Mouse (Mus musculus): ENCODE results near the gene Spg11. TPM values are rescaled to one million over a fixed set of nuclear protein-coding genes. Genes with fewer than 3 reads are reported as not detected.
A peak's percentile ranks its signal among the peaks of the same experiment; 100 is the strongest.

Gene Spg11
- polyA plus RNA-seq, 1 experiment from 2014 or later = 11.3 TPM

GRCm38 (mm10) chr2:122066241-122066640 lies 51.9 kb downstream of the Spg11 start:
- H3K36me3 ChIP-seq (ENCODE audit: control insufficient read depth, insufficient read depth, low read length) = peaks cover 34% of the 10 kb centered on the region
- no peak overlapping the region for H3K27ac ChIP-seq (ENCODE audit: low read depth)
- H3K9me3 ChIP-seq (ENCODE audit: control insufficient read depth, low read length) = no peaks in the 10 kb centered on the region
- ATAC-seq (replicated peaks; ENCODE audit: low FRiP score, low TSS enrichment, low read depth) (no peak), DNase-seq (ENCODE audit: low spot score) (no peak)
- H3K4me1 ChIP-seq (replicated peaks; ENCODE audit: control insufficient read depth, insufficient read depth, low read length) = no peaks in the 10 kb centered on the region
- 70% methylated on average over 8 of the region's 8 CpGs for WGBS
- H3K4me2 ChIP-seq (ENCODE audit: low read length) = no peak overlapping the region
- no peaks in the 10 kb centered on the region for H3K27me3 ChIP-seq (replicated peaks; ENCODE audit: control insufficient read depth, insufficient read depth, low read length)
- no peak overlapping the region for H3K9ac ChIP-seq (ENCODE audit: low read length)
- no peak overlapping the region for H3K4me3 ChIP-seq (ENCODE audit: low read depth, low read length)

- no peaks in the 10 kb centered on the region for H3K27me3 ChIP-seq (replicated peaks; ENCODE audit: control insufficient read depth, insufficient read depth, low read length)
- H3K4me3 ChIP-seq (ENCODE audit: low read depth, low read length) = no peak overlapping the region
- H3K4me2 ChIP-seq (ENCODE audit: low read length) = no peak overlapping the region
- H3K9ac ChIP-seq (ENCODE audit: low read length) = no peak overlapping the region
- H3K36me3 ChIP-seq (ENCODE audit: control insufficient read depth, insufficient read depth, low read length) = peaks cover 27% of the 10 kb centered on the region
- DNase-seq (ENCODE audit: low spot score) (no peak), ATAC-seq (replicated peaks; ENCODE audit: low FRiP score, low TSS enrichment, low read depth) (no peak)
- H3K27ac ChIP-seq (ENCODE audit: low read depth) = no peak overlapping the region
- H3K4me1 ChIP-seq (replicated peaks; ENCODE audit: control insufficient read depth, insufficient read depth, low read length) = no peaks in the 10 kb centered on the region
- H3K9me3 ChIP-seq (ENCODE audit: control insufficient read depth, low read length) = no peaks in the 10 kb centered on the region
- WGBS = 58% methylated on average over 14 of the region's 14 CpGs
Measured at GRCm38 (mm10) chr2:122065200-122065969, 52.8 kb downstream of the Spg11 start.

GRCm38 (mm10) chr2:122059365-122060115 lies 58.6 kb downstream of the Spg11 start:
- Histone ChIP-seq H3K27ac (ENCODE audit: low read depth) (no peak overlapping the region), H3K9ac (ENCODE audit: low read length) (no peak overlapping the region), H3K27me3 (replicated peaks; ENCODE audit: control insufficient read depth, insufficient read depth, low read length) (no peaks in the 10 kb centered on the region), H3K4me1 (replicated peaks; ENCODE audit: control insufficient read depth, insufficient read depth, low read length) (no peaks in the 10 kb centered on the region), H3K4me2 (ENCODE audit: low read length) (no peak overlapping the region), H3K9me3 (ENCODE audit: control insufficient read depth, low read length) (no peaks in the 10 kb centered on the region), H3K4me3 (ENCODE audit: low read depth, low read length) (no peak overlapping the region), H3K36me3 (ENCODE audit: control insufficient read depth, insufficient read depth, low read length) (peaks cover 37% of the 10 kb centered on the region)
- 90% methylated on average over 11 of the region's 11 CpGs for WGBS
- ATAC-seq (replicated peaks; ENCODE audit: low FRiP score, low TSS enrichment, low read depth) (no peak), DNase-seq (ENCODE audit: low spot score) (no peak)

- Histone ChIP-seq H3K36me3 (ENCODE audit: control insufficient read depth, insufficient read depth, low read length) (peaks cover 52% of the 10 kb centered on the region), H3K4me2 (ENCODE audit: low read length) (no peak overlapping the region)
- DNase-seq (ENCODE audit: low spot score) = no peak
Measured at GRCm38 (mm10) chr2:122043926-122044325, 74.3 kb downstream of the Spg11 start.

GRCm38 (mm10) chr2:122036064-122036463 lies 82.1 kb downstream of the Spg11 start:
- Histone ChIP-seq H3K4me2 (ENCODE audit: low read length) (no peak overlapping the region), H3K9me3 (ENCODE audit: control insufficient read depth, low read length) (no peaks in the 10 kb centered on the region), H3K4me1 (replicated peaks; ENCODE audit: control insufficient read depth, insufficient read depth, low read length) (no peaks in the 10 kb centered on the region), H3K4me3 (ENCODE audit: low read depth, low read length) (no peak overlapping the region), H3K9ac (ENCODE audit: low read length) (no peak overlapping the region), H3K27ac (ENCODE audit: low read depth) (no peak overlapping the region), H3K27me3 (replicated peaks; ENCODE audit: control insufficient read depth, insufficient read depth, low read length) (no peaks in the 10 kb centered on the region), H3K36me3 (ENCODE audit: control insufficient read depth, insufficient read depth, low read length) (peaks cover 30% of the 10 kb centered on the region)
- DNase-seq (ENCODE audit: low spot score) = no peak
- no peak for ATAC-seq (replicated peaks; ENCODE audit: low FRiP score, low TSS enrichment, low read depth)
- WGBS = 93% methylated on average over 3 of the region's 3 CpGs

More at GRCm38 (mm10) chr2:122043926-122044325, 74.3 kb downstream of the Spg11 start:
- no peaks in the 10 kb centered on the region for H3K27me3 ChIP-seq (replicated peaks; ENCODE audit: control insufficient read depth, insufficient read depth, low read length)
- H3K4me3 ChIP-seq (ENCODE audit: low read depth, low read length) = no peak overlapping the region
- no peaks in the 10 kb centered on the region for H3K4me1 ChIP-seq (replicated peaks; ENCODE audit: control insufficient read depth, insufficient read depth, low read length)
- no peak overlapping the region for H3K27ac ChIP-seq (ENCODE audit: low read depth)
- ATAC-seq (replicated peaks; ENCODE audit: low FRiP score, low TSS enrichment, low read depth) = no peak
- no peaks in the 10 kb centered on the region for H3K9me3 ChIP-seq (ENCODE audit: control insufficient read depth, low read length)
- H3K9ac ChIP-seq (ENCODE audit: low read length) = no peak overlapping the region

GRCm38 (mm10) chr2:122031970-122032369 lies 86.2 kb downstream of the Spg11 start:
- 87% methylated on average over 5 of the region's 6 CpGs for WGBS
- ATAC-seq (replicated peaks; ENCODE audit: low FRiP score, low TSS enrichment, low read depth) = no peak
- no peak overlapping the region for H3K27ac ChIP-seq (ENCODE audit: low read depth)

GRCm38 (mm10) chr2:122028756-122029700 lies 89.2 kb downstream of the Spg11 start:
- ATAC-seq (replicated peaks; ENCODE audit: low FRiP score, low TSS enrichment, low read depth) (peak; percentile 65), DNase-seq (ENCODE audit: low spot score) (peak; percentile 79)
- under 1% methylated on average over 68 of the region's 71 CpGs for WGBS
- peaks cover 13% of the 10 kb centered on the region for H3K36me3 ChIP-seq (ENCODE audit: control insufficient read depth, insufficient read depth, low read length)
- H3K4me3 ChIP-seq (ENCODE audit: low read depth, low read length) = peak overlapping the region; percentile 85
- H3K4me2 ChIP-seq (ENCODE audit: low read length) = peak overlapping the region; percentile 58
- peaks cover 9% of the 10 kb centered on the region; the same call in 1 of the 2 replicates for H3K4me1 ChIP-seq (replicated peaks; ENCODE audit: control insufficient read depth, insufficient read depth, low read length)
- H3K27me3 ChIP-seq (replicated peaks; ENCODE audit: control insufficient read depth, insufficient read depth, low read length) = no peaks in the 10 kb centered on the region
- peak overlapping the region; percentile 89 for H3K9ac ChIP-seq (ENCODE audit: low read length)
- no peaks in the 10 kb centered on the region for H3K9me3 ChIP-seq (ENCODE audit: control insufficient read depth, low read length)
- H3K27ac ChIP-seq (ENCODE audit: low read depth) = peak overlapping the region; percentile 85

More at GRCm38 (mm10) chr2:122031970-122032369, 86.2 kb downstream of the Spg11 start:
- no peak for DNase-seq (ENCODE audit: low spot score)
- no peak overlapping the region for H3K4me3 ChIP-seq (ENCODE audit: low read depth, low read length)
- no peaks in the 10 kb centered on the region for H3K9me3 ChIP-seq (ENCODE audit: control insufficient read depth, low read length)
- peaks cover 22% of the 10 kb centered on the region for H3K36me3 ChIP-seq (ENCODE audit: control insufficient read depth, insufficient read depth, low read length)
- H3K9ac ChIP-seq (ENCODE audit: low read length) = no peak overlapping the region
- H3K4me2 ChIP-seq (ENCODE audit: low read length) = no peak overlapping the region
- peaks cover 9% of the 10 kb centered on the region; the same call in 1 of the 2 replicates for H3K4me1 ChIP-seq (replicated peaks; ENCODE audit: control insufficient read depth, insufficient read depth, low read length)
- H3K27me3 ChIP-seq (replicated peaks; ENCODE audit: control insufficient read depth, insufficient read depth, low read length) = no peaks in the 10 kb centered on the region
